Mouse (Mus musculus) v-Abl transformed pro-B cells (cell line): ENCODE results near the gene Thsd1.

Experiments used
- in situ Hi-C, 2 experiments: fragments of 400-800 bp; cut with MboI; formaldehyde crosslinking; loops; one replicate each; pipeline ENCODE4 v1.15.1; 2025; ENCODE audit not compliant: unreplicated experiment in 2 of 2

The Thsd1 gene

GRCm38 (mm10) chr8:22260091-22260722 lies 33.1 kb downstream of the Thsd1 start:
- in situ Hi-C loops = loop anchor here in 1 of 2 experiments (25.0 kb wide), 1 partner anchor 1273 kb away; no protein-coding TSS in a partner anchor

- in situ Hi-C loops = loop anchor here in 1 of 2 experiments (25.0 kb wide), 1 partner anchor 1275 kb away; no protein-coding TSS in a partner anchor
These were observed 35.2 kb downstream of the Thsd1 start for GRCm38 (mm10) chr8:22262267-22262666.

GRCm38 (mm10) chr8:22264292-22264691 lies 37.2 kb downstream of the Thsd1 start:
- in situ Hi-C loops = loop anchor here in 1 of 2 experiments (25.0 kb wide), 1 partner anchor 1277 kb away; no protein-coding TSS in a partner anchor

- in situ Hi-C loops = loop anchor here in 1 of 2 experiments (25.0 kb wide), 1 partner anchor 1277 kb away; no protein-coding TSS in a partner anchor
These were observed 37.7 kb downstream of the Thsd1 start for GRCm38 (mm10) chr8:22264787-22265186.

GRCm38 (mm10) chr8:22265194-22265593 lies 38.1 kb downstream of the Thsd1 start:
- in situ Hi-C loops = loop anchor here in 1 of 2 experiments (25.0 kb wide), 1 partner anchor 1278 kb away; no protein-coding TSS in a partner anchor

- in situ Hi-C loops = loop anchor here in 1 of 2 experiments (25.0 kb wide), 1 partner anchor 1280 kb away; no protein-coding TSS in a partner anchor
These were observed 39.7 kb downstream of the Thsd1 start for GRCm38 (mm10) chr8:22266809-22267208.

- in situ Hi-C loops = loop anchor here in 1 of 2 experiments (25.0 kb wide), 1 partner anchor 1286 kb away; no protein-coding TSS in a partner anchor
These were observed 46.0 kb downstream of the Thsd1 start for GRCm38 (mm10) chr8:22273142-22273541.

- in situ Hi-C loops = loop anchor here (25.0 kb wide), 2 partner anchors 1262 to 1287 kb away; no protein-coding TSS in a partner anchor
These were observed 47.5 kb downstream of the Thsd1 start for GRCm38 (mm10) chr8:22274641-22275040.

GRCm38 (mm10) chr8:22282999-22283491 lies 55.9 kb downstream of the Thsd1 start, which contains the start of gene Tpte:
Gene Tpte, plus strand, starts transcription at chr8:22283441.
- in situ Hi-C loops = loop anchor here in 1 of 2 experiments (25.0 kb wide), 1 partner anchor 1271 kb away; no protein-coding TSS in a partner anchor

GRCm38 (mm10) chr8:22302326-22302725 lies 75.2 kb downstream of the Thsd1 start:
- in situ Hi-C loops = loop anchor here in 1 of 2 experiments (5.0 to 25.0 kb wide), 2 partner anchors 105 to 810 kb away; no protein-coding TSS in a partner anchor

- in situ Hi-C loops = loop anchor here in 1 of 2 experiments (5.0 to 25.0 kb wide), 2 partner anchors 106 to 809 kb away; no protein-coding TSS in a partner anchor
These were observed 75.8 kb downstream of the Thsd1 start for GRCm38 (mm10) chr8:22302896-22303306.

- in situ Hi-C loops = loop anchor here in 1 of 2 experiments (5.0 to 25.0 kb wide), 2 partner anchors 107 to 808 kb away; no protein-coding TSS in a partner anchor
These were observed 76.9 kb downstream of the Thsd1 start for GRCm38 (mm10) chr8:22304045-22304444.

- in situ Hi-C loops = loop anchor here in 1 of 2 experiments (25.0 kb wide), 1 partner anchor 805 kb away; no protein-coding TSS in a partner anchor
These were observed 79.9 kb downstream of the Thsd1 start for GRCm38 (mm10) chr8:22306999-22307398.
